Mouse (Mus musculus) layer of hippocampus, postnatal 10 days (tissue): Measurements from ENCODE around the gene Rassf7. TPM values are rescaled to one million over a fixed set of nuclear protein-coding genes. Genes with fewer than 3 reads are reported as not detected.
A peak's percentile ranks its signal among the peaks of the same experiment; 100 is the strongest.
"Not testable (repeated sequence)": the region's sequence is repeated elsewhere in the genome, so short reads cannot be mapped to it uniquely, and the experiment has no call there.

ENCODE experiments used
- DNase-seq, 2 experiments: peaks; one replicate each; pipeline ENCODE4 v3.0.0; 2021; ENCODE audit warnings: low spot score in 2 of 2
- total RNA-seq, 2 experiments: library from RNA; stranded (reverse); gene quantifications; 2 replicates each; pipeline ENCODE4 v1.2.3; 2021

The Rassf7 gene
- total RNA-seq, 2 experiments from 2014 or later, result 1.6 to 1.7 TPM

- peak; percentile 91 to 93 for DNase-seq
These were observed 5.8 kb downstream of the Rassf7 start for GRCm38 (mm10) chr7:141221249-141222125.

GRCm38 (mm10) chr7:141222126-141222467 lies 6.4 kb downstream of the Rassf7 start:
- DNase-seq, result no peak

GRCm38 (mm10) chr7:141222696-141223215 lies 7.1 kb downstream of the Rassf7 start:
- DNase-seq, result no peak

- DNase-seq, result no peak
These were observed 10.9 kb downstream of the Rassf7 start for GRCm38 (mm10) chr7:141226535-141226934.

- DNase-seq, result no peak
These were observed 12.1 kb downstream of the Rassf7 start for GRCm38 (mm10) chr7:141227796-141228195.

GRCm38 (mm10) chr7:141228279-141229067 lies 12.8 kb downstream of the Rassf7 start, which contains the start of gene Phrf1:
TSS of gene Phrf1 (plus strand) at chr7:141228784.
- DNase-seq, result peak; percentile 97

- DNase-seq, result no peak
These were observed 14.0 kb downstream of the Rassf7 start for GRCm38 (mm10) chr7:141229702-141230101.

GRCm38 (mm10) chr7:141230570-141230969 lies 14.9 kb downstream of the Rassf7 start:
- DNase-seq, result no peak

- no peak for DNase-seq
These were observed 15.5 kb downstream of the Rassf7 start for GRCm38 (mm10) chr7:141231111-141231510.

- DNase-seq, result no peak
These were observed 15.9 kb downstream of the Rassf7 start for GRCm38 (mm10) chr7:141231551-141231950.

GRCm38 (mm10) chr7:141250486-141250885 lies 34.8 kb downstream of the Rassf7 start:
- DNase-seq, result not testable (repeated sequence)

GRCm38 (mm10) chr7:141256159-141256558 lies 40.5 kb downstream of the Rassf7 start:
- no peak for DNase-seq

- DNase-seq, result no peak
These were observed 45.8 kb downstream of the Rassf7 start for GRCm38 (mm10) chr7:141261480-141261879.

- DNase-seq, result no peak
These were observed 48.0 kb downstream of the Rassf7 start for GRCm38 (mm10) chr7:141263640-141264039.

- DNase-seq, result no peak
These were observed 48.5 kb downstream of the Rassf7 start for GRCm38 (mm10) chr7:141264041-141264700.

- peak in 1 of 2 experiments; percentile 42 for DNase-seq
These were observed 49.2 kb downstream of the Rassf7 start for GRCm38 (mm10) chr7:141264761-141265410.

- no peak for DNase-seq
These were observed 49.7 kb downstream of the Rassf7 start for GRCm38 (mm10) chr7:141265411-141265738.

GRCm38 (mm10) chr7:141265739-141266561 lies 50.3 kb downstream of the Rassf7 start, which contains the start of gene Irf7:
TSS of gene Irf7 (minus strand) at chr7:141266481.
- DNase-seq, result peak in 1 of 2 experiments; percentile 29
